Mouse (Mus musculus) liver, adult 2 months (tissue): ENCODE data around the gene Invs. TPM values are rescaled to one million over a fixed set of nuclear protein-coding genes. Genes with fewer than 3 reads are reported as not detected.

Source experiments
- DNase-seq: peaks from one replicate; pipeline ENCODE4 v3.0.0-alpha.2; 2011; ENCODE audit warnings: low read depth, low spot score; ENCODE audit errors: extremely low read depth
- H3K27ac ChIP-seq: fragments of 200-500 bp; replicated peaks from 2 replicates; pipeline ENCODE4 v1.5.1; 2012; ENCODE audit warnings: low read depth, mild to moderate bottlenecking, control low read depth, inconsistent platforms, low read length; ENCODE audit not compliant: insufficient read depth
- H3K27me3 ChIP-seq: fragments of 200-500 bp; 2 replicates; pipeline ENCODE4 v1.6.1; 2012; ENCODE audit warnings: mild to moderate bottlenecking, moderate library complexity, low read length, inconsistent platforms; ENCODE audit not compliant: control insufficient read depth, insufficient read depth
- H3K36me3 ChIP-seq: fragments of 200-500 bp; 2 replicates; pipeline ENCODE4 v1.6.1; 2012; ENCODE audit warnings: low read length, inconsistent platforms; ENCODE audit not compliant: control insufficient read depth, insufficient read depth
- H3K4me1 ChIP-seq: fragments of 200-500 bp; 2 replicates; pipeline ENCODE4 v1.6.1; 2011; ENCODE audit warnings: low read length; ENCODE audit not compliant: control insufficient read depth, insufficient read depth
- H3K4me3 ChIP-seq: fragments of 200-500 bp; 2 replicates; pipeline ENCODE4 v1.5.1; 2011; ENCODE audit warnings: low read depth, mild to moderate bottlenecking, control low read depth, low read length, moderate library complexity; ENCODE audit not compliant: insufficient read depth
- H3K79me2 ChIP-seq: fragments of 200-500 bp; 2 replicates; pipeline ENCODE4 v1.6.1; 2012; ENCODE audit warnings: inconsistent platforms, mild to moderate bottlenecking, low read length, moderate library complexity; ENCODE audit not compliant: control insufficient read depth, insufficient read depth
- H3K9ac ChIP-seq: fragments of 200-500 bp; 2 replicates; pipeline ENCODE4 v1.6.1; 2012; ENCODE audit warnings: low read depth, mild to moderate bottlenecking, control low read depth, inconsistent platforms, low read length
- CTCF ChIP-seq: fragments of 200-500 bp; IDR thresholded peaks from 2 replicates; pipeline ENCODE4 v1.5.1; 2011; ENCODE audit warnings: low read depth, low read length, control low read depth
- POLR2A ChIP-seq: fragments of 200-500 bp; IDR thresholded peaks from 2 replicates; pipeline ENCODE4 v1.6.1; 2011; ENCODE audit warnings: low read length, control low read depth; ENCODE audit not compliant: insufficient read depth; ENCODE audit errors: extremely low read depth
- WGBS: fragments of 180-500 bp; shearing (Covaris S2); methylation state at CpG from one replicate; pipeline ENCODE4 v1.1.7; 2018; 5-methylcytosine and 5-hydroxymethylcytosine counted together
- polyA plus RNA-seq: library from polyadenylated mRNA; depleted of rRNA; stranded (reverse); fragments of >200 nt; gene quantifications from 2 replicates; pipeline ENCODE4 v1.2.3, GENCODE M21; 2012
- total RNA-seq: library from RNA; depleted of rRNA; stranded (reverse); fragments of >200 nt; gene quantifications from 2 replicates; pipeline ENCODE4 v1.2.3, GENCODE M21; 2014

The Invs gene
- total and polyA plus RNA-seq, 2 experiments: 1.7 to 9.9 TPM

DNA sequence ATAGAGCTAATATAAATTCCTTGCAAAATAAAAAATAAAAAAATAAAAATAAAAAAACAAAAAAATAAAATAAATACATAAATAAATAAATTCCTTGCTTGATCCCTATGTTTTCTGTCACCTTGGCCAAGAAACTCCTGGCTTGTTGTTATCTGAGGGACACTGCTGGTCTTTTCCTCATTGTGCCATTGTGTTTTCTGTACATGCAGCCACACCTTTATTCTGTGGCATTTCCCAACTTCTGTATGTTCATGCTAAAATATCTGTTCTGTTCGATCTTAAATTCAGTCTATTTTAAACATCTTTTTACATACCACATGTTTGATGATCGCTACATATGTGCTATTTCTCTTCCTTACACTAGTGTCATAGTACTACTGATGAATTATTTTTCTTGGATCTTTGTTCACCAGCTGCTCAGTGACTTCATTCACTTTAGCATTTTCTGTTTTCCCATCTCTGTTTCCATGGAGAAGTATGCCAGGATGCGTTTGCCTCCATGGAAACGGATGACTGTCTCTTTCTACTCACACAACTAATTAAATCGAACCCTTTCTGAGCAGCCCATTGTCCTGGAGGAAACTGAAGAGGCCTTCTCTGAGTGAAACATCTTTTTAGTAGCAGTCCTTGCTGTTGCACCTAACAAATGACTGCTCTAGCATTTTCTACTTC is 7.7 kb downstream of the Invs start:
- no peak for DNase-seq
- H3K27me3 ChIP-seq: no peaks in the 10 kb centered on the region

GRCm38 (mm10) chr4:48314814-48315213 is 35.3 kb downstream of the Invs start:
- H3K4me1 ChIP-seq: peaks cover 3% of the 10 kb centered on the region; the same call in 1 of the 2 replicates
- no peaks in the 10 kb centered on the region for H3K27me3 ChIP-seq
- H3K36me3 ChIP-seq: no peaks in the 10 kb centered on the region; the same call in 1 of the 2 replicates
- H3K9ac ChIP-seq: no peak overlapping the region
- WGBS: 25% methylated on average over 3 of the region's 3 CpGs
- H3K4me3 ChIP-seq: no peak overlapping the region
- peak overlapping the region; percentile 59 for H3K27ac ChIP-seq
- H3K79me2 ChIP-seq: no peaks in the 10 kb centered on the region
- TF ChIP-seq CTCF (no peak), POLR2A (no peak)
- DNase-seq: peak; percentile 99

More for the DNA sequence above, 7.7 kb downstream of the Invs start:
- TF ChIP-seq POLR2A (no peak), CTCF (no peak)
- no peak overlapping the region for H3K9ac ChIP-seq
- no peak overlapping the region for H3K27ac ChIP-seq
- H3K4me3 ChIP-seq: no peak overlapping the region
- no peaks in the 10 kb centered on the region for H3K4me1 ChIP-seq
- H3K79me2 ChIP-seq: peaks cover 2% of the 10 kb centered on the region; the same call in 1 of the 2 replicates
- 93% methylated on average over 5 of the region's 5 CpGs for WGBS
- peaks cover 19% of the 10 kb centered on the region for H3K36me3 ChIP-seq

DNA sequence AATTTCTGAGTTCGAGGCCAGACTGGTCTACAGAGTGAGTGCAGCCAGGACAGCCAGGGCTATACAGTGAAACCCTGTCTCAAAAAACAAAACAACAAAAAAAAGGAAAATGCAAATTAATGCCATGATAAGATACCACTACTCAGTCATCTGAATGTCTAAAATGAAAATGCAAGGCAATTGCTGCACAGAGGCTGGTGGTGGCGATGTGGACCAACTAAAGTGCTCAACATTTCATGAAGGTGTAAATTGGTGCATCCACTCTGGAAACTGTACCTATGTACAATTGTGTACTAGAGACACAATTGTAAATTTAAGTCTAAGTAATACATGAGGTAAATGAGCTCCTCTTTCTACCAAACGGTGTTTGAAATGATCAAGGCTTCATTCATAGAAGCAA is 36.5 kb downstream of the Invs start:
- 92% methylated on average over 3 of the region's 3 CpGs for WGBS
- Histone ChIP-seq H3K36me3 (no peaks in the 10 kb centered on the region; the same call in 1 of the 2 replicates), H3K4me1 (peaks cover 3% of the 10 kb centered on the region; the same call in 1 of the 2 replicates)

GRCm38 (mm10) chr4:48321276-48321675 is 41.7 kb downstream of the Invs start:
- no peak for DNase-seq
- Histone ChIP-seq H3K79me2 (no peaks in the 10 kb centered on the region), H3K27ac (no peak overlapping the region), H3K4me3 (no peak overlapping the region), H3K9ac (no peak overlapping the region), H3K27me3 (no peaks in the 10 kb centered on the region), H3K36me3 (no peaks in the 10 kb centered on the region), H3K4me1 (no peaks in the 10 kb centered on the region)
- 68% methylated on average over 1 of the region's 1 CpGs for whole genome bisulfite sequencing
- TF ChIP-seq CTCF (no peak), POLR2A (no peak)

More for the DNA sequence above, 36.5 kb downstream of the Invs start:
- DNase-seq: no peak
- no peaks in the 10 kb centered on the region for H3K27me3 ChIP-seq
- TF ChIP-seq POLR2A (no peak), CTCF (no peak)
- no peak overlapping the region for H3K4me3 ChIP-seq
- no peak overlapping the region for H3K9ac ChIP-seq
- H3K79me2 ChIP-seq: no peaks in the 10 kb centered on the region
- H3K27ac ChIP-seq: no peak overlapping the region

GRCm38 (mm10) chr4:48322095-48322494 is 42.5 kb downstream of the Invs start:
- Histone ChIP-seq H3K9ac (no peak overlapping the region), H3K4me3 (no peak overlapping the region), H3K4me1 (no peaks in the 10 kb centered on the region), H3K27ac (no peak overlapping the region), H3K79me2 (no peaks in the 10 kb centered on the region), H3K27me3 (no peaks in the 10 kb centered on the region), H3K36me3 (no peaks in the 10 kb centered on the region)
- TF ChIP-seq POLR2A: no peak
- TF ChIP-seq CTCF: no peak
- DNase-seq: no peak
- WGBS: 62% methylated on average over 1 of the region's 1 CpGs

DNA sequence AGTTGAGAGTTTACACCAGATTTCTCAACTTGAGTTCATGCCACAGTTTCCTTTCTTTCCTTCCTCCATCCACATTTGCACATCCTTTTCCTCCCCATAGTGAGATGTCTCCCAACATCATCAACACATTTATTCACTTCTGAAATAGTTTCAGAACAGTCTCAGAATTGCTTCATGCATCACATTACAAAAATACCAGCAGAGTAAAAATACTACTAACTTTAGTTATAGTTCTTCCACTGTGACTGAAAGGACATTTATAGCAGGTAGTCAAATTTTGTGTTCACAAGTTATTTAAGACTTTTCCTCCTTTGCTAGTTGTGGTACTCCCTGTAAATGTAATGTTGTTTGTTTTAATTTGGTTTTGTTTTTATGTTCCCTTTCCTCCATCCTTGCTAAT is 47.6 kb downstream of the Invs start:
- Histone ChIP-seq H3K4me3 (no peak overlapping the region), H3K79me2 (no peaks in the 10 kb centered on the region), H3K9ac (no peak overlapping the region), H3K36me3 (no peaks in the 10 kb centered on the region), H3K27ac (no peak overlapping the region), H3K27me3 (no peaks in the 10 kb centered on the region), H3K4me1 (no peaks in the 10 kb centered on the region)
- no peak for DNase-seq
- TF ChIP-seq POLR2A (no peak), CTCF (no peak)
